Mouse (Mus musculus) myocyte (in vitro differentiated cells): ENCODE measurements at regions not wholly inside any gene's neighbourhood (a gene's known extent, or its start where the extent isn't known, plus 50 kb on each side); places are given as distances from the start of the nearest gene placed in this dataset.

Experiments used
- E2F4 ChIP-seq: IDR thresholded peaks from one replicate; pipeline ENCODE4 v1.6.1; 2011; ENCODE audit warnings: mild to moderate bottlenecking, control low read depth, moderate library complexity; ENCODE audit not compliant: insufficient read depth
- SRF ChIP-seq: IDR thresholded peaks from one replicate; pipeline ENCODE4 v1.6.1; 2011; ENCODE audit warnings: low read depth; ENCODE audit not compliant: control insufficient read depth, insufficient read length

- no peak for TF ChIP-seq SRF
- no peak for TF ChIP-seq E2F4
These were observed 1013.5 kb downstream of the Basp1 start for GRCm38 (mm10) chr15:24400088-24400487.
